Mouse (Mus musculus) lung, postnatal 14 days (tissue): ENCODE measurements around the gene Gm11639.

ENCODE experiments used
- DNase-seq: peaks from one replicate; pipeline ENCODE4 v3.0.0; 2021

Gm11639 gene

GRCm38 (mm10) chr11:105156748-105157267 is 471.3 kb downstream of the Gm11639 start:
- no peak for DNase-seq

- DNase-seq, result no peak
Observed at GRCm38 (mm10) chr11:105158047-105158446, 472.5 kb downstream of the Gm11639 start.

GRCm38 (mm10) chr11:105159673-105160360 is 474.3 kb downstream of the Gm11639 start:
- no peak for DNase-seq

- DNase-seq, result no peak
Observed at GRCm38 (mm10) chr11:105161411-105161810, 475.9 kb downstream of the Gm11639 start.

GRCm38 (mm10) chr11:105164516-105165510 is 479.3 kb downstream of the Gm11639 start:
- DNase-seq, result no peak

GRCm38 (mm10) chr11:105166780-105167179 is 481.3 kb downstream of the Gm11639 start:
- DNase-seq, result no peak
